Mouse (Mus musculus): Measurements from ENCODE around the gene Ppp1cc. TPM values are rescaled to one million over a fixed set of nuclear protein-coding genes. Genes with fewer than 3 reads are reported as not detected.
"Not testable (repeated sequence)": the region's sequence is repeated elsewhere in the genome, so short reads cannot be mapped to it uniquely, and the experiment has no call there.

The Ppp1cc gene
- polyA plus RNA-seq, 2 experiments from 2014 or later: 44.5 to 70.3 TPM

DNA sequence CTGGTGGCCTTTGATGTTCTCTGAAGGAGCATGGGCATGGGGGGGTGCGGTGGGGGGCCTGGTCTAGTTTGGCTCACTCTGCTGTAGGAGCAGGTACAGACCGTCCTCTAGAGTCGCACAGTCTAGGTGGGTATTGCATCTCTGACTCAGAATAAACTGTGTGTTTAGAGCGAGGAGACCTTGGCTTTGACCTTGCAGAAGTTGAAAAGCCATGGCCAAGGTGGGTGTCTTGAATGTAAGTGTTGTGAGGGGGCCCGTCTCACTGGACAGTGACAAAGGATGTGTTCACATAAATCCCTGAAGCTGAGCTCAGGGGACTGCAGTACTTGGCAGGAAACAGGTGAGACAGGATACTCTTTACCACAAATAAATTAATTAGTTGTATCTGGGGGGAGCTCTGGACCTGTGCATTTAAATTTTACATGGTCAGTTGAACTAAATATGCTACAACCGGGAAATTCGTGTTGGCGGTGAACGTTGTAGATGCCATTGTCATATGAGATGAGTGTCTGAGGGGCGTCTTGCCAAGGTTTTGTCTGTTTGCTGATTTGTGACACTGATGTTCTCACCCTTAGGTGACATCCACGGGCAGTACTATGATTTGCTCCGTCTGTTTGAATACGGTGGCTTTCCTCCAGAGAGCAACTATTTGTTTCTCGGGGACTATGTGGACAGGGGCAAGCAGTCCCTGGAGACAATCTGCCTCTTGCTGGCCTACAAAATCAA is 10.4 kb downstream of the Ppp1cc start:
- ATAC-seq: no peak

GRCm38 (mm10) chr5:122171058-122171457 is 13.0 kb downstream of the Ppp1cc start:
- ATAC-seq: no peak

DNA sequence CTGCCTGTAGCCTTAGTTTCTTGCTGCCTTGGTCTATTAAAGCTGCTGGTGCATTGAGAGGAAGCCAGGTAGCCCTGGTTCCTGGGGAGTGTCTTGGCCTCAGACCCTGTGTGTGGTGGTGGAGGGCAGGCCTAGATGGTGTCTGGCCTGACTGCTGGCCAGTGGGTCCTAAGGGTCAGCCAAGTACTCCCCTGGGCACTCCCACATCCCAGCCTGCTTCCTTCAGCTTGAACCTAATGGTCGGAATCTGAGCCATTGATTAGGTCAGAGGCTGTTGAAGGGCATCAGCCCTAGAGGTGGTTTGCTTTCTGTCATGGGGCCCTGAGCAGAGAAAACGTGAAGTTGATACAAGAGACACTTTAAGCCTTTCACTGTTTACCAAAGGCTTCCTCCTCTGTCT is 17.3 kb downstream of the Ppp1cc start:
- ATAC-seq: no peak

DNA sequence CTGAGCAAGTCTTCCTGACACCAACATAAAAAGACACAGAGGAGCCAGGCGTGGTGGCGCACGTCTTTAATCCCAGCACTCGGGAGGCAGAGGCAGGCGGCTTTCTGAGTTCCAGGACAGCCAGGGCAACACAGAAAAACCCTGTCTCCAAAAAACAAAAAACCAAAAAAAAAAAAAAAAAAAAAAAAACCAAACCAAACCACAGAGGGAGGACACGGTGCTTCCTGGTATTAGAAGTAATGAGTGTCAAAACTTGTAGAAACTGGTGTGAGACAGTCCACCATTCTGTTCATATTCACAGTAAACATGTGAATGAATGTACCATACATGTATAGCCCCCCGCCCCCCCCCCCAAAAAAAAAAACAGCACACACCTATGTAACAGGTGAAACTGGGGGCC is 17.9 kb downstream of the Ppp1cc start:
- ATAC-seq: no peak

DNA sequence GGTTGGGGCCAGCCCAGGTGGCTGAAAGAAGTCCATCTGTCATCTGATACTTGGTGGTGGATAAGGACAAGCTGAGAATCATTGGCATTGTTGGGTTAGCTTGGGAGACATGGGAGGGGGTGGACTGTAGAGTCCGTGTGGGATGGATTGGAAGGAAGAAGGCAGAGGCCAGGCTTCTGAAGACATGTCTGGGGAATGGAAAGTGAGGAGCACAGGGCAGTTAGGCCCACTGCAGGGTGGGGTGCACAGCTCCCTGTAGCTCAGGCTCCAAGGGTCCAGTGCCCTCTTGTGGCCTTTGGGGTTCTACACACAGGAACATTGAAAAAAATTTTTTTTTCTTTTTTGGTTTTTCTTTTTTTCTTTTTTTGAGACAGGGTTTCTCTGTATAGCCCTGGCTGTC is 18.3 kb downstream of the Ppp1cc start:
- ATAC-seq: peak; percentile 63

DNA sequence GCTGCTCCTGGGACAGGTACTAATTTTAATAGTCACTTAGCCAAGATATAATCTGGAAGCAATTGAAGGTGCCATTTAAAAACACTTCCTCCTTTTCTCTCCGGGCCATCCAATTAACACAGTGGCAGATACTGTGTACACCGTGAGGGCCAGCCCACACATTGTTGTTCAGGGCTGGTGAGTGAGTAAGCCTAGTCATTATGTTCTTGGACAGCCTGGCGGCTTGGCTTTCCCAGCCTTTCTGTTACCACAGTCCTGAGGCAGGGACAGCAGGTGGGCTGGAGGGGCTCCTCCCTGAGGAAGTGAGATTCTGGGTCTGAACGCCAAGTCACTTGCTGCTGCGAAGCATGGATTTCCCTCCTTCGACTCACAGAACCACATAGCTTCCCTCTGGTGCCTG is 21.6 kb downstream of the Ppp1cc start:
- no peak for ATAC-seq

GRCm38 (mm10) chr5:122184283-122184806 is 26.3 kb downstream of the Ppp1cc start:
- no peak for ATAC-seq

GRCm38 (mm10) chr5:122184858-122185257 is 26.8 kb downstream of the Ppp1cc start:
- ATAC-seq: not testable (repeated sequence)

- ATAC-seq: no peak
These were observed 31.0 kb downstream of the Ppp1cc start for GRCm38 (mm10) chr5:122189115-122189514.

DNA sequence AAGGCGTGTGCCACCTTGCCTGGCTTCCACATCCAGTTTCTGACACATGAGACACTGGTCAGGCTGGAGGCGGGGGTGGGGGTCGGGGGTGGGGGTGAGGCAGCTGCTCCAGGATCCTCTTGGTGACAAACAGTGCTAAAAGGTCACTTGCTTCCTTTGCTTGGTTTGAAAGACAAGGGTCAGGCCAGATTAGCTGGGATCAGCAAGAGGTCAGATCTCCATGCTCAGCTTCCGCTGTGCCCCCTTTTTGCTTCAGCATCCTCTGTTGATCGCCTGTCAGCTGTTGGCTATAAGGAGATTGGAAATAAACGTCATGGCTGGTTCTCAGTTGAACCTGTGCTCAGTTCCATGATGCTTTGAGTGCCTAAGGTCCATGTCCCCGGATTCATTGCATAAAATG is 32.4 kb downstream of the Ppp1cc start:
- ATAC-seq: no peak

- ATAC-seq: no peak
These were observed 33.4 kb downstream of the Ppp1cc start for GRCm38 (mm10) chr5:122191269-122192063.

- no peak for ATAC-seq
These were observed 34.3 kb downstream of the Ppp1cc start for GRCm38 (mm10) chr5:122192347-122192746.

GRCm38 (mm10) chr5:122200872-122201271 is 42.8 kb downstream of the Ppp1cc start:
- no peak for ATAC-seq

DNA sequence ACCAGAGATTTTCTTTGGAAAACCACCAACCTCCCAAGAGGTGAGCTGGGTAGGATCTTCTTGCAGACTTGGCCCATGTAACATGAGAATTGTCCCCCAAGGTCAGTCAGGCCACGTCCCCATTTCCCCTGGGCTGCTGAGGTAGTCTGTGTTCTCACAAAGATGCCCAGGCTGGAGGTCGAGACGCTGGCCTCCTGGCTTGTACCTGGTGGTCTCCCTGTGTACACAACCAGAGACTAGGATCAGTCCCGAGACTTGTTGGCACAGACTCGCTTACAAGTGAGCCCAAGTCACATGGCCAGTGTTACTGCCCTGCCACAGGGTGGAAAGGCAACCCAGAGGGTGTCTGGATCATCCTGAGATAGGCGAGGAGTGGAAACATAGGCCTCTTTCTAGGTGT is 43.8 kb downstream of the Ppp1cc start:
- no peak for ATAC-seq

DNA sequence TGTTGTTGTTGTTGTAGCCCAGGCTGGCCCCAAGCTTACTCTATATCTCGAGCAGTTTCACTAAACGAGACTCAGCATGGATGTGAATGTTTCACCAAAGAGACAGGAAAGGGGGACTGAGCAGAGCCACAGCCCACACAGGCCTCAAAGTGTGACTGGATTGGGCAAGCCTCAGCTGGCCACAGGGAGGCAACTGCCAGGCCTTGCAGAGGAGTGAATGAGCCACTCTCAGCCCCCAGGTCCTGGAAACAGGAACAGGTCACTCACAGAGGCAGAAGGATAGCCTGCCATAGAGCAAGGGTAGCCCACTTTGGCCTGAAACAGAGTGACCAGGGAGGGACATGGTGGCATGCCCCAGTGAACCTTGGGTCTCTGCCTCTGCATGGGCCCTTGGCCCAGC is 46.1 kb downstream of the Ppp1cc start:
- ATAC-seq: no peak

- ATAC-seq: no peak
These were observed 48.4 kb downstream of the Ppp1cc start, which contains the start of gene Hvcn1 for GRCm38 (mm10) chr5:122206475-122206874. Hvcn1 (plus strand) TSS chr5:122206804.

DNA sequence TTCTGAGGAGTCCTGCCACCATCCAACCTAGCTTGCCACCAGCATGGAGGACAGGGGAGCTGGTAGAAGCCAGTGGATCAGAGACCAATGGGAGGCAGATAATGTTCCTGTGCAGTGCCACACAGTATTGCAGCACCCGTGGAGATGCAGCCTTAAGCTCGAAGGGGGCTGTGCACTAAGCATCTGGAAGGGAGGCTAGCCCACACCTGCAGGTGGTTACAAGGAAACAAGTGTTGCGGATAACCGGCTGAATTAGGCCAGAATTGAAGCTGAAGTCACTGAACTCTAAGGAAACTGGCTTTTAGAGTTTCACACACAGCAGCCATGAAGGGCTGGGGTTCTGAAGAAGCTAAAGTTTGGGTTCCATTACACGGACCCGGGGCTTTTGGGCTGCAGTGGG is 50.8 kb downstream of the Ppp1cc start:
- ATAC-seq: no peak

- peak; percentile 94 for ATAC-seq
These were observed 51.7 kb downstream of the Ppp1cc start for GRCm38 (mm10) chr5:122209591-122210368.

DNA sequence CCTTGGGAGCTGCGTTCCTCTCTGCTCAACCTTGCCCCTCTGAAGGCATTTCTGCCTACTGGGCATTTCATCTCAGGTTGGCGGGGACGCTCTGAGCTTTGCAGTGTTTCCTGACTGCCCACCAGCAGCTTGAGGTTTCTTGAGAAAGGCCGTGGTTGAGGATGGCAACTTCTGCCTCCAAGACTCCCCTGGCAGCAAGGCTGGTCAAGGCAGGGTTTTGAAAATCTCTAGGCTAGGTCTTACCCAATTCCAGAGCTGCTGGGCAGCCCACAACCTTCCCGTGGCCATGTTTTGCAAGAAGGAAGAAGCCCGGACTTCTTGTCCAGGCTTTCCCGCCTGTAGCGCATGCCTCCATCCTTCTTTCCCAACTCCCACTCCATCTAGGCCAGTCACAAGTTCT is 52.8 kb downstream of the Ppp1cc start:
- ATAC-seq: no peak

DNA sequence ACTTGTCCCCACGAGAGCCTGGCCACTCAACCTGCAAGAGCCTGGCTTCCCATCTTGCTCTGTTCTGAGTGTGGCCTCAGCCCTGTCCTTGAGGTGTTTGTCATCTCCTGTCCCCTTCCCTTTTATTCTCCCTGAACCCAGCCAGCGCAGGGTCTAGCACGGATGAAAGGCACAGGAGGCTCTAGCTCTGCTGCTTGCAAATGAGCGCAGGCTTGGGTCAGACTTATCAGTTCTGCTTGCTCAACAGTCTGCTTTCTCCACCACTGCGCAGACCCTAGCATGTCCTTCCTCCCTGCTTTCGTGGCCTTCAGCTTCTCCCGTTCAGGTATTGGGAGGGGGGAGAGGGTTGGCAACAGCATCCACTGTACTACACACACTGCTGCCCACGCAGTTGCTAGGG is 54.0 kb downstream of the Ppp1cc start:
- no peak for ATAC-seq

- not testable (repeated sequence) for ATAC-seq
These were observed 54.7 kb downstream of the Ppp1cc start for GRCm38 (mm10) chr5:122212820-122213219.

DNA sequence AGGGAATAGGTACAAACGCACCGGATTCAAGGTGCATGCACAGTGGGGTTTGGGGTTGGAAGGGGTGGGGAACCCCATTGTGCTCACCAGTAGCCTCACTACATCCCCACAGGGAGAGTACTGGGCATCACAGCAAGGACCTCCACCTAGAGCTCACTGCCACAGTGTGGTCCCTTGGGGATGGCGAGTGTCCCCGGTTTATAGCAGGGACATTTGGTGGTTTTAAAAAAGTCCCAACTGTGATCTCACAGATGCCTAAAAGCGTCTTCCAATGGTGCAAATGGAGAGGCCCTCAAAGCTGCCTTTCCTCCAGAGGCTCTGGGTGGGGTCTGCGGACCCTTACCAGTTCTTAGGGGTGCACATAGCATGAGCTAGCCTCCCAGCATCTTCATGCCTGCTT is 55.8 kb downstream of the Ppp1cc start:
- no peak for ATAC-seq

DNA sequence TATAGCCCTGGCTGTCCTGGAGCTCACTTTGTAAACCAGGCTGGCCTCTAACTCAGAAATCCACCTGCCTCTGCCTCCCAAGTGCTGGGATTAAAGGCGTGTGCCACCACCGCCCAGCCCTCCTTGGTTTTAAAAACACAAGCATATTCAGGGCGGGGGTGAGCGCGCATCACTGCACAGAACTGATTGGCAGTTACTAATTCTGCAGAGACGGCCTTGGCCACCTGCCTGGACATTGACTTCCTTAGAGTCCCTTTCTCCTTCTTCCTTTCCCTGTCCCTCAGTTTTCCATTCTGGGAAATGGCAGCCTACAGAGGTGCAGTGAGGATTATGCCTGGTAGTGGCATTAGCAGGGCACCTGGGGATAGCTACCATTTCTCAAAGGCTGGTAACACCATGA is 59.6 kb downstream of the Ppp1cc start:
- no peak for ATAC-seq
